19 mouse cellular contexts compared by ENCODE assay signal in genomic region chr7:96563329-96564065, GRCm38 (mm10).
A peak's percentile ranks its signal among the peaks of the same experiment; 100 is the strongest.
DNase-seq lines count a peak whose midpoint lies in the region; ATAC-seq lines count a peak whose summit lies in the region.
"Had no signal": no experiment of that assay in that cellular context is flagged by ENCODE, and none has a peak within 500 bp of the region (broad histone marks: within the 10 kb centered on the region; RNA-seq: fewer than 3 reads in every experiment).

No protein-coding gene starts in this region.

- 26% methylated on average over 3 of the region's 3 CpGs for WGBS in hindbrain, embryonic 10.5 days
- WGBS in hindbrain, embryonic 12.5 days, result 29% methylated on average over 3 of the region's 3 CpGs
- 51% methylated on average over 3 of the region's 3 CpGs for WGBS in lung, embryonic 16.5 days
- 46% methylated on average over 3 of the region's 3 CpGs for WGBS in embryonic facial prominence, embryonic 14.5 days

- no peaks in the 10 kb centered on the region for H3K36me3 ChIP-seq in hindbrain, embryonic 10.5 days
- H3K36me3 ChIP-seq in hindbrain, embryonic 12.5 days, result no peaks in the 10 kb centered on the region
- H3K36me3 ChIP-seq in lung, embryonic 16.5 days (ENCODE audit: control insufficient read depth, insufficient read depth, low read length), result no peaks in the 10 kb centered on the region
- H3K36me3 ChIP-seq in embryonic facial prominence, embryonic 14.5 days (ENCODE audit: control insufficient read depth, insufficient read depth, low read length), result no peaks in the 10 kb centered on the region
- H3K36me3 ChIP-seq: heart, embryonic 12.5 days; limb, embryonic 13.5 days; liver, embryonic 13.5 days; lung, embryonic 15.5 days had no signal

- H3K27ac ChIP-seq in hindbrain, embryonic 10.5 days, result peak overlapping the region; percentile 66
- H3K27ac ChIP-seq in hindbrain, embryonic 12.5 days, result no peak overlapping the region
- H3K27ac ChIP-seq in lung, embryonic 16.5 days (ENCODE audit: low read length), result no peak overlapping the region
- no peak overlapping the region for H3K27ac ChIP-seq in embryonic facial prominence, embryonic 14.5 days (replicated peaks; ENCODE audit: low read depth, low read length)
- H3K27ac ChIP-seq: gastrocnemius, adult 2 months; hindbrain, embryonic 14.5 days; limb, embryonic 13.5 days; liver, embryonic 13.5 days; lung, embryonic 15.5 days had no signal

- no peaks in the 10 kb centered on the region for H3K9me3 ChIP-seq in hindbrain, embryonic 10.5 days
- no peaks in the 10 kb centered on the region for H3K9me3 ChIP-seq in hindbrain, embryonic 12.5 days (replicated peaks)
- no peaks in the 10 kb centered on the region for H3K9me3 ChIP-seq in lung, embryonic 16.5 days (ENCODE audit: control insufficient read depth, low read length)
- H3K9me3 ChIP-seq in embryonic facial prominence, embryonic 14.5 days (ENCODE audit: control insufficient read depth, low read length), result no peaks in the 10 kb centered on the region
- H3K9me3 ChIP-seq: heart, embryonic 12.5 days; limb, embryonic 13.5 days; liver, embryonic 13.5 days; lung, embryonic 15.5 days had no signal

- no peak overlapping the region for H3K9ac ChIP-seq in hindbrain, embryonic 12.5 days
- H3K9ac ChIP-seq in lung, embryonic 16.5 days (ENCODE audit: low read length), result no peak overlapping the region
- no peak overlapping the region for H3K9ac ChIP-seq in embryonic facial prominence, embryonic 14.5 days (ENCODE audit: low read depth, low read length)
- H3K9ac ChIP-seq: heart, embryonic 12.5 days; hindbrain, embryonic 14.5 days; limb, embryonic 13.5 days; liver, embryonic 13.5 days; lung, embryonic 15.5 days had no signal

- no peak overlapping the region for H3K4me2 ChIP-seq in hindbrain, embryonic 12.5 days (replicated peaks)
- no peak overlapping the region for H3K4me2 ChIP-seq in lung, embryonic 16.5 days (ENCODE audit: low read depth, low read length)
- no peak overlapping the region for H3K4me2 ChIP-seq in embryonic facial prominence, embryonic 14.5 days (ENCODE audit: low read depth, low read length)
- H3K4me2 ChIP-seq: heart, embryonic 12.5 days; hindbrain, embryonic 14.5 days; limb, embryonic 13.5 days; liver, embryonic 13.5 days; lung, embryonic 15.5 days had no signal

- no peak overlapping the region for H3K4me3 ChIP-seq in hindbrain, embryonic 10.5 days
- no peak overlapping the region for H3K4me3 ChIP-seq in hindbrain, embryonic 12.5 days
- H3K4me3 ChIP-seq in lung, embryonic 16.5 days (ENCODE audit: low read length), result no peak overlapping the region
- H3K4me3 ChIP-seq in embryonic facial prominence, embryonic 14.5 days (ENCODE audit: low read depth, low read length), result no peak overlapping the region
- H3K4me3 ChIP-seq: gastrocnemius, adult 2 months; heart, embryonic 12.5 days; limb, embryonic 13.5 days; liver, embryonic 13.5 days; lung, embryonic 15.5 days had no signal

- H3K27me3 ChIP-seq in hindbrain, embryonic 10.5 days (ENCODE audit: insufficient read depth, poor library complexity, severe bottlenecking), result no peaks in the 10 kb centered on the region
- H3K27me3 ChIP-seq in hindbrain, embryonic 12.5 days, result no peaks in the 10 kb centered on the region
- no peaks in the 10 kb centered on the region for H3K27me3 ChIP-seq in lung, embryonic 16.5 days (ENCODE audit: control insufficient read depth, insufficient read depth, low read depth, low read length)
- no peaks in the 10 kb centered on the region for H3K27me3 ChIP-seq in embryonic facial prominence, embryonic 14.5 days (replicated peaks; ENCODE audit: control insufficient read depth, insufficient read depth, low read length)
- H3K27me3 ChIP-seq: lung, embryonic 15.5 days had no signal

- ATAC-seq in hindbrain, embryonic 12.5 days (ENCODE audit: low FRiP score), result no peak
- ATAC-seq in lung, embryonic 16.5 days (ENCODE audit: low read depth), result peak; percentile 59
- ATAC-seq in embryonic facial prominence, embryonic 14.5 days (ENCODE audit: low read depth), result no peak

- peaks cover 21% of the 10 kb centered on the region for H3K4me1 ChIP-seq in hindbrain, embryonic 10.5 days (replicated peaks)
- H3K4me1 ChIP-seq in hindbrain, embryonic 12.5 days, result peaks cover 11% of the 10 kb centered on the region
- no peaks in the 10 kb centered on the region for H3K4me1 ChIP-seq in lung, embryonic 16.5 days (replicated peaks; ENCODE audit: control insufficient read depth, insufficient read depth, low read length)
- 0 out of 2 replicates have a peak, but pooled peaks cover 14% of the 10 kb centered on the region for H3K4me1 ChIP-seq in embryonic facial prominence, embryonic 14.5 days (ENCODE audit: control insufficient read depth, insufficient read depth, low read length)
- H3K4me1 ChIP-seq: heart, embryonic 12.5 days; liver, embryonic 13.5 days had no signal

- DNase-seq in hindbrain, embryonic 10.5 days (ENCODE audit: low spot score), result no peak
- DNase-seq in lung, postnatal 25 days (ENCODE audit: low spot score), result no peak
- peak; percentile 69 for DNase-seq in ES-CJ7 (ENCODE audit: low read depth, low spot score)
- peak; percentile 36 for DNase-seq in embryonic facial prominence, embryonic 14.5 days (ENCODE audit: low spot score)
- no peak for DNase-seq in layer of hippocampus, adult 18-20 months (ENCODE audit: low spot score in 2 of 2)
- DNase-seq in left cerebral cortex, adult 9 months (ENCODE audit: low spot score in 2 of 2), result no peak
- DNase-seq: adrenal gland, postnatal 14 days; cerebellum, postnatal 10 days; gastrocnemius, adult 2 months; heart, postnatal 14 days; liver, embryonic 13.5 days; midbrain, embryonic 14.5 days; thymus, postnatal 36 days had no signal

Comparison
In these comparisons a context has a peak if more than half of its experiments do, and no peak if none do; other contexts are left out.
1. DNase-seq: peak in ES-CJ7 (single experiment) and embryonic facial prominence, embryonic 14.5 days (single experiment); none in hindbrain, embryonic 10.5 days (single experiment), lung, postnatal 25 days (single experiment), layer of hippocampus, adult 18-20 months (0 of 2) and left cerebral cortex, adult 9 months (0 of 2).